Mouse (Mus musculus): ENCODE data around the gene Yy2. TPM values are rescaled to one million over a fixed set of nuclear protein-coding genes. Genes with fewer than 3 reads are reported as not detected.

Gene Yy2
- polyA plus RNA-seq (2015; fragmentation: Nextera tagmentation; extraction: Ambion mirVana) = 1.2 and 1.9 TPM in 2 replicates

DNA sequence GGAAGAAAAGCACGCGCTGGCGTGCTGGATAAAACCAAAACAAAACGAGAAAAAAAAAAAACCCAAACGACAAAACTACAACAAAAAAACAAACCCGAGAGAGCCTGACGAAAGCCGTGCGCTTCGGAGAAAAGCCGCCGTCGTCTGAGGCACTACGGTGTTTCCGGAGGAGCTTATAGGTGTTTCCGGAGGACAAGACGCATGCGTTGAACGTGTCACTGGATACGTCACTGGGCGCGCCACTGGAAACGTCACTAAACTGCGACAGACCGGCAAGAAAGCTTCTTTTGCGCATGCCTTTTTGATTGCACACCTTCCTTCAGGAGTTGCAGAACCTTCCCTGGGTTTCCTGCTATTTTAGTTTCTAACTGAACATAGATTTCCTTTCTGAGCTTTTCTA, at the start of gene Yy2:
TSS of gene Yy2 (minus strand) at position 146 of the 400 bp plus-strand sequence.
- Histone ChIP-seq H3K4me1 (replicated peaks) (no peaks in the 10 kb centered on the region), H3K9me3 (no peaks in the 10 kb centered on the region), H3K4me3 (no peak within 1 kb of the TSS), H3K9ac (no peak within 1 kb of the TSS), H3K27me3 (no peaks in the 10 kb centered on the region), H3K4me2 (no peak within 1 kb of the TSS), H3K36me3 (peaks cover 6% of the 10 kb centered on the region; the same call in 1 of the 2 replicates), H3K27ac (replicated peaks) (no peak within 1 kb of the TSS)
- 86% methylated on average over 26 of the region's 26 CpGs for WGBS
- no peak for ATAC-seq (ENCODE audit: low FRiP score, low read depth)

DNA sequence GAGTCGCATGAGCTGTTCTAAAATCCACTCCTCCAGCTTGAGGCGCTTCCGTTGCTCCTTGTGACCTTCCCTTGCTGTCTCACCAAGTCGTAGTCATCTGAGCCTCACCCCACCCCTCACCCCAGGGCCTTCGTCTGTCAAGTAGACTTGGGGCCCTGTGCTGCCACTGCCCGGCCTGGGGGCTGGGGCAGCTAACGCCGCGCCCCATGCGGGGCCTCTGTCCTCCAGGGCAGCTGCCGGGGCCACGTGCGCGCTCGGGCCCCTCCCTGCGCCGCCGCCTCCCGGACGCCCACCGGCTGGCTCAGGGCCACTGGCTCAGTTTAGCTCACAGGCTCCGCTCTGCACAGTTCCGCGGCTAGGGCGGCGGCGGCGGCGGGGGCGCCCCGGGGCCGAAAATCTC, 44.1 kb upstream of the Yy2 start:
- WGBS = 21% methylated on average over 30 of the region's 32 CpGs
- H3K4me2 ChIP-seq = peak overlapping the region; percentile 50
- no peak for ATAC-seq (ENCODE audit: low FRiP score, low read depth)
- peak overlapping the region; percentile 18 for H3K4me3 ChIP-seq
- H3K4me1 ChIP-seq (replicated peaks) = no peaks in the 10 kb centered on the region
- no peaks in the 10 kb centered on the region for H3K9me3 ChIP-seq
- no peak overlapping the region for H3K27ac ChIP-seq (replicated peaks)
- H3K9ac ChIP-seq = no peak overlapping the region
- no peaks in the 10 kb centered on the region for H3K36me3 ChIP-seq
- H3K27me3 ChIP-seq = no peaks in the 10 kb centered on the region

- no peaks in the 10 kb centered on the region for H3K36me3 ChIP-seq
- no peaks in the 10 kb centered on the region for H3K27me3 ChIP-seq
- H3K9ac ChIP-seq = no peak overlapping the region
- H3K4me3 ChIP-seq = no peak overlapping the region
- H3K4me2 ChIP-seq = no peak overlapping the region
- no peaks in the 10 kb centered on the region for H3K9me3 ChIP-seq
- H3K4me1 ChIP-seq (replicated peaks) = peaks cover 11% of the 10 kb centered on the region
- H3K27ac ChIP-seq (replicated peaks) = 0 out of 2 replicates have a peak overlapping the region, but pooled peaks have one; percentile 11
- no peak for ATAC-seq (ENCODE audit: low FRiP score, low read depth)
- WGBS = 15% methylated on average over 3 of the region's 3 CpGs
Measured at GRCm38 (mm10) chrX:157601450-157601849, 32.7 kb upstream of the Yy2 start.

GRCm38 (mm10) chrX:157598186-157598996, 29.6 kb upstream of the Yy2 start, which contains the start of gene Mbtps2:
Gene Mbtps2 (minus strand): TSS chrX:157598715.
- H3K4me2 ChIP-seq = peak within 1 kb of the TSS; percentile 53
- peak; percentile 86 for ATAC-seq (ENCODE audit: low FRiP score, low read depth)
- H3K27me3 ChIP-seq = no peaks in the 10 kb centered on the region
- H3K4me1 ChIP-seq (replicated peaks) = peaks cover 12% of the 10 kb centered on the region
- H3K4me3 ChIP-seq = peak within 1 kb of the TSS; percentile 61
- H3K9me3 ChIP-seq = no peaks in the 10 kb centered on the region
- H3K9ac ChIP-seq = peak within 1 kb of the TSS; percentile 74
- no peaks in the 10 kb centered on the region for H3K36me3 ChIP-seq
- 16% methylated on average over 64 of the region's 74 CpGs for WGBS
- peak within 1 kb of the TSS; percentile 90 for H3K27ac ChIP-seq (replicated peaks)

- peak overlapping the region; percentile 53 for H3K4me2 ChIP-seq
- no peaks in the 10 kb centered on the region for H3K36me3 ChIP-seq
- 0 out of 2 replicates have a peak, but pooled peaks have one; percentile 2 for ATAC-seq (ENCODE audit: low FRiP score, low read depth)
- WGBS = 20% methylated on average over 17 of the region's 17 CpGs
- peak overlapping the region; percentile 74 for H3K9ac ChIP-seq
- no peaks in the 10 kb centered on the region for H3K27me3 ChIP-seq
- H3K9me3 ChIP-seq = no peaks in the 10 kb centered on the region
- peaks cover 12% of the 10 kb centered on the region for H3K4me1 ChIP-seq (replicated peaks)
- H3K4me3 ChIP-seq = peak overlapping the region; percentile 61
- peak overlapping the region; percentile 90 for H3K27ac ChIP-seq (replicated peaks)
Measured at GRCm38 (mm10) chrX:157597585-157598185, 28.9 kb upstream of the Yy2 start.

- 0 out of 2 replicates have a peak overlapping the region, but pooled peaks have one; percentile 74 for H3K9ac ChIP-seq
- WGBS = 84% methylated on average over 5 of the region's 5 CpGs
- ATAC-seq (ENCODE audit: low FRiP score, low read depth) = no peak
- peak overlapping the region; percentile 53 for H3K4me2 ChIP-seq
- no peak overlapping the region for H3K27ac ChIP-seq (replicated peaks)
- 0 out of 2 replicates have a peak overlapping the region, but pooled peaks have one; percentile 61 for H3K4me3 ChIP-seq
- H3K4me1 ChIP-seq (replicated peaks) = peaks cover 12% of the 10 kb centered on the region
- no peaks in the 10 kb centered on the region for H3K9me3 ChIP-seq
- no peaks in the 10 kb centered on the region for H3K27me3 ChIP-seq
- no peaks in the 10 kb centered on the region for H3K36me3 ChIP-seq
Measured at GRCm38 (mm10) chrX:157596802-157597201, 28.0 kb upstream of the Yy2 start.

- H3K27ac ChIP-seq (replicated peaks) = no peak overlapping the region
- H3K36me3 ChIP-seq = no peaks in the 10 kb centered on the region
- no peak for ATAC-seq (ENCODE audit: low FRiP score, low read depth)
- H3K9me3 ChIP-seq = no peaks in the 10 kb centered on the region
- no peak overlapping the region for H3K9ac ChIP-seq
- no peaks in the 10 kb centered on the region for H3K27me3 ChIP-seq
- peaks cover 9% of the 10 kb centered on the region for H3K4me1 ChIP-seq (replicated peaks)
- no peak overlapping the region for H3K4me2 ChIP-seq
- WGBS = 91% methylated on average over 6 of the region's 6 CpGs
- no peak overlapping the region for H3K4me3 ChIP-seq
Measured at GRCm38 (mm10) chrX:157595927-157596326, 27.1 kb upstream of the Yy2 start.

DNA sequence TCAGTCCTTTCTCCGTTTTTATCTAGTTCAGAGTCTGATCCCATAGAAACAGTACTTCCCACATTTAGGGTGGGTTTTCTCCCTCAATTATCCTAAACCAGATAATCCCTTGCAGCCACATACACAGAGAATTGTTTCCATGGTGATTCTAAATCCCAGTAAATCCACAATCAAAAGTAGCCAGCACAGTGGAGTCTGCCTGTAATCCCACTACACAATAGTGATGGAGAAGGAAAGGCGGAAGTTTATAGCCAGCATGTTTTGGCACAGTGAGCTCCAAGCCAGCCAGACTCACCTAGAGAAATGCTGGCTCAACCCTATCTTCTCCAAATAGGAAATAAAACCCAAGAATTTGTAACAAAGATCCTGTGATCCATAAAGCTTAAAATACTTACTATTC, 25.8 kb upstream of the Yy2 start:
- H3K9me3 ChIP-seq = no peaks in the 10 kb centered on the region
- 68% methylated on average over 2 of the region's 2 CpGs for WGBS
- H3K27ac ChIP-seq (replicated peaks) = no peak overlapping the region
- no peak for ATAC-seq (ENCODE audit: low FRiP score, low read depth)
- peaks cover 9% of the 10 kb centered on the region for H3K4me1 ChIP-seq (replicated peaks)
- no peaks in the 10 kb centered on the region for H3K36me3 ChIP-seq
- H3K9ac ChIP-seq = no peak overlapping the region
- no peak overlapping the region for H3K4me2 ChIP-seq
- H3K4me3 ChIP-seq = no peak overlapping the region
- H3K27me3 ChIP-seq = no peaks in the 10 kb centered on the region

- no peaks in the 10 kb centered on the region for H3K4me1 ChIP-seq (replicated peaks)
- no peaks in the 10 kb centered on the region for H3K36me3 ChIP-seq
- no peak overlapping the region for H3K27ac ChIP-seq (replicated peaks)
- H3K4me2 ChIP-seq = no peak overlapping the region
- H3K4me3 ChIP-seq = no peak overlapping the region
- no peaks in the 10 kb centered on the region for H3K9me3 ChIP-seq
- ATAC-seq (ENCODE audit: low FRiP score, low read depth) = no peak
- H3K27me3 ChIP-seq = no peaks in the 10 kb centered on the region
- 54% methylated on average over 5 of the region's 5 CpGs for WGBS
- H3K9ac ChIP-seq = no peak overlapping the region
Measured at GRCm38 (mm10) chrX:157587001-157587400, 18.2 kb upstream of the Yy2 start.

GRCm38 (mm10) chrX:157586397-157586796, 17.6 kb upstream of the Yy2 start:
- no peak overlapping the region for H3K4me2 ChIP-seq

DNA sequence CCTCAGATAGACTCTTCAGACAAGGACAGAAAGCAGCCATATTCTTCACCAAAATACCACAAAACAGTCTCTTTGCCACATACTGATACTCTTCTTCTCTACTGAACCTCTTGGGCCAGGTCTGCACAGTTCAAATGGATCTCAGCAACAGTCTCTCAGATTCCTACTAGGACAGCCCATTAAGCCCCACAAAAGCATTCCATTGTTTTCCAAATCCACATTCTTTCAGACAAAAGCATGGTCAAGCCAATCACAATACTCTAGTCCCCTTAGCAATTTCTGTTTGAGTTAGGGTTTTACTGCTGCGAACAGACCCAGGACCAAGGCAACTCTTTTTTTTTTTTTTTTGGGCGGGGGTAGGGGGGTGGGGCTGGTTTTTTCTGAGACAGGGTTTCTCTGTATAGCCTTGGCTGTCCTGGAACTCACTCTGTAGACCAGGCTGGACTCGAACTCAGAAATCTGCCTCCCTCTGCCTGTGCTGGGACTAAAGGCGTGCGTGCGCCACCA, 10.4 kb upstream of the Yy2 start:
- ATAC-seq (ENCODE audit: low FRiP score, low read depth) = no peak
- no peaks in the 10 kb centered on the region for H3K36me3 ChIP-seq
- WGBS = 73% methylated on average over 6 of the region's 6 CpGs
- H3K4me2 ChIP-seq = no peak overlapping the region
- H3K27ac ChIP-seq (replicated peaks) = no peak overlapping the region
- no peaks in the 10 kb centered on the region for H3K27me3 ChIP-seq
- H3K4me1 ChIP-seq (replicated peaks) = no peaks in the 10 kb centered on the region
- H3K4me3 ChIP-seq = no peak overlapping the region
- H3K9me3 ChIP-seq = no peaks in the 10 kb centered on the region
- no peak overlapping the region for H3K9ac ChIP-seq

More at GRCm38 (mm10) chrX:157586397-157586796, 17.6 kb upstream of the Yy2 start:
- H3K36me3 ChIP-seq = no peaks in the 10 kb centered on the region
- no peaks in the 10 kb centered on the region for H3K4me1 ChIP-seq (replicated peaks)
- no peaks in the 10 kb centered on the region for H3K9me3 ChIP-seq
- H3K27me3 ChIP-seq = no peaks in the 10 kb centered on the region
- no peak for ATAC-seq (ENCODE audit: low FRiP score, low read depth)
- no peak overlapping the region for H3K27ac ChIP-seq (replicated peaks)
- no peak overlapping the region for H3K9ac ChIP-seq
- H3K4me3 ChIP-seq = no peak overlapping the region

DNA sequence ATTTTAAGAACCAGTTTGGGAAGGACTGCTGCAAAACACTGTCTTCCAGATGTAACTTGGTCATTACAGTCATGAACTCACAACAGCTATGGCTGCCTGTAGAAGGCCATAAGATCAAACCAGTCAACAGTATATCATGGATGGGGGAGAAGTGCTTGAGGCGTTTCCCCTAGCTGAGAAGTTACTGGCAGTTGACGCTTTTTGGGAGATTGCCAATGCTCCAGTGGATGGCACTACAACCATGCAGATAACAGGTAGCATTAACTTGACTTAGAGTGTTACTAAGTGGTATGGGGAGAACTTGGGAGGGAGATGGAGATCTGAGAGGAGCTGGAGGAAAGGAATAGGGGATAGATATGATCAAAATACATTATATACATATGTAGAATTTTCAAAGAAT, 5.9 kb upstream of the Yy2 start:
- H3K9ac ChIP-seq = no peak overlapping the region
- no peak overlapping the region for H3K27ac ChIP-seq (replicated peaks)
- H3K9me3 ChIP-seq = no peaks in the 10 kb centered on the region
- no peaks in the 10 kb centered on the region for H3K4me1 ChIP-seq (replicated peaks)
- H3K36me3 ChIP-seq = peaks cover 6% of the 10 kb centered on the region; the same call in 1 of the 2 replicates
- WGBS = 81% methylated on average over 2 of the region's 2 CpGs
- no peaks in the 10 kb centered on the region for H3K27me3 ChIP-seq
- H3K4me2 ChIP-seq = no peak overlapping the region
- ATAC-seq (ENCODE audit: low FRiP score, low read depth) = no peak
- no peak overlapping the region for H3K4me3 ChIP-seq

Measured in hindbrain, embryonic 15.5 days (tissue).